Mouse (Mus musculus) intestine, embryonic 14.5 days (tissue): ENCODE results near the gene Dgkz. TPM values are rescaled to one million over a fixed set of nuclear protein-coding genes. Genes with fewer than 3 reads are reported as not detected.

Experiments used
- ATAC-seq: fragments of 200-750 bp; cut with Nextera tagmentation; replicated peaks from 2 replicates; pipeline ENCODE4 v1.8.0; 2017; ENCODE audit warnings: low read depth, moderate number of reproducible peaks, moderate TSS enrichment, moderate library complexity; ENCODE audit not compliant: low FRiP score, low TSS enrichment
- DNase-seq: peaks from one replicate; pipeline ENCODE4 v3.0.0-alpha.2; 2018; ENCODE audit warnings: low spot score
- H3K27ac ChIP-seq: fragments of 300-500 bp; sonication (generic); 2 replicates; pipeline ENCODE4 v1.5.1; 2014; ENCODE audit warnings: low read depth, mild to moderate bottlenecking, control low read depth
- H3K27me3 ChIP-seq: fragments of 300-500 bp; sonication (generic); replicated peaks from 2 replicates; pipeline ENCODE4 v1.6.1; 2014; ENCODE audit warnings: low read length, control low read depth; ENCODE audit not compliant: control insufficient read depth, insufficient read depth
- H3K36me3 ChIP-seq: fragments of 300-500 bp; sonication (generic); 2 replicates; pipeline ENCODE4 v1.6.1; 2014; ENCODE audit warnings: low read length, control low read depth; ENCODE audit not compliant: control insufficient read depth, insufficient read depth
- H3K4me1 ChIP-seq: fragments of 300-500 bp; sonication (generic); replicated peaks from 2 replicates; pipeline ENCODE4 v1.6.1; 2014; ENCODE audit warnings: low read length, control low read depth, mixed read lengths; ENCODE audit not compliant: control insufficient read depth, insufficient read depth
- H3K4me2 ChIP-seq: fragments of 300-500 bp; sonication (generic); 2 replicates; pipeline ENCODE4 v1.6.1; 2014; ENCODE audit warnings: low read length
- H3K4me3 ChIP-seq: fragments of 300-500 bp; sonication (generic); 2 replicates; pipeline ENCODE4 v1.5.1; 2014; ENCODE audit warnings: low read depth, low read length, control low read depth, mixed read lengths
- H3K9ac ChIP-seq: fragments of 300-500 bp; sonication (generic); 2 replicates; pipeline ENCODE4 v1.6.1; 2014; ENCODE audit warnings: mild to moderate bottlenecking, low read length
- H3K9me3 ChIP-seq: fragments of 300-500 bp; sonication (generic); 2 replicates; pipeline ENCODE4 v1.6.1; 2016; ENCODE audit warnings: low read length, control low read depth; ENCODE audit not compliant: control insufficient read depth
- WGBS: fragments of 180-500 bp; shearing (Covaris S2); extraction: QIAGEN DNeasy Blood & Tissue Kit; methylation state at CpG from one replicate; pipeline ENCODE4 v1.1.7; 2014; 5-methylcytosine and 5-hydroxymethylcytosine counted together
- polyA plus RNA-seq: library from polyadenylated mRNA; unstranded; fragments of >200 nt; fragmentation: Nextera tagmentation; extraction: Ambion mirVana; gene quantifications from 2 replicates; pipeline ENCODE4 v1.2.1, GENCODE M21; 2014

The Dgkz gene
- polyA plus RNA-seq, 1 experiment from 2014 or later: 75.6 TPM

- no peaks in the 10 kb centered on the region for H3K27me3 ChIP-seq
- peak; percentile 20; the same call in 1 of the 2 replicates for ATAC-seq
- peak overlapping the region; percentile 25; the same call in 1 of the 2 replicates for H3K9ac ChIP-seq
- peaks cover 52% of the 10 kb centered on the region for H3K4me1 ChIP-seq
- WGBS: 63% methylated on average over 17 of the region's 17 CpGs
- no peaks in the 10 kb centered on the region for H3K9me3 ChIP-seq
- H3K36me3 ChIP-seq: peaks cover 7% of the 10 kb centered on the region; the same call in 1 of the 2 replicates
- no peak for DNase-seq
- peak overlapping the region; percentile 59 for H3K27ac ChIP-seq
- peak overlapping the region; percentile 43 for H3K4me2 ChIP-seq
- H3K4me3 ChIP-seq: peak overlapping the region; percentile 1; the same call in 1 of the 2 replicates
These were observed 26.0 kb downstream of the Dgkz start for GRCm38 (mm10) chr2:91949411-91950274.

GRCm38 (mm10) chr2:91948792-91949241 lies 26.8 kb downstream of the Dgkz start:
- Histone ChIP-seq H3K36me3 (peaks cover 8% of the 10 kb centered on the region; the same call in 1 of the 2 replicates), H3K4me1 (peaks cover 44% of the 10 kb centered on the region)

GRCm38 (mm10) chr2:91948151-91948509 lies 27.5 kb downstream of the Dgkz start:
- Histone ChIP-seq H3K4me1 (peaks cover 40% of the 10 kb centered on the region), H3K36me3 (peaks cover 9% of the 10 kb centered on the region; the same call in 1 of the 2 replicates), H3K4me3 (no peak overlapping the region), H3K27ac (no peak overlapping the region), H3K9me3 (no peaks in the 10 kb centered on the region), H3K27me3 (no peaks in the 10 kb centered on the region), H3K4me2 (no peak overlapping the region), H3K9ac (no peak overlapping the region)
- DNase-seq (no peak), ATAC-seq (no peak)
- WGBS: 73% methylated on average over 6 of the region's 6 CpGs

More at GRCm38 (mm10) chr2:91948792-91949241, 26.8 kb downstream of the Dgkz start:
- H3K27ac ChIP-seq: no peak overlapping the region
- no peak for DNase-seq
- ATAC-seq: no peak
- H3K9ac ChIP-seq: no peak overlapping the region
- no peak overlapping the region; the same call in 1 of the 2 replicates for H3K4me2 ChIP-seq
- H3K27me3 ChIP-seq: no peaks in the 10 kb centered on the region
- no peak overlapping the region for H3K4me3 ChIP-seq
- H3K9me3 ChIP-seq: no peaks in the 10 kb centered on the region
- WGBS: 62% methylated on average over 3 of the region's 3 CpGs

- H3K9me3 ChIP-seq: no peaks in the 10 kb centered on the region
- H3K36me3 ChIP-seq: peaks cover 9% of the 10 kb centered on the region; the same call in 1 of the 2 replicates
- 56% methylated on average over 11 of the region's 11 CpGs for WGBS
- H3K4me1 ChIP-seq: peaks cover 40% of the 10 kb centered on the region
- no peak for ATAC-seq
- H3K27ac ChIP-seq: no peak overlapping the region
- H3K27me3 ChIP-seq: no peaks in the 10 kb centered on the region
- H3K9ac ChIP-seq: no peak overlapping the region
- H3K4me3 ChIP-seq: no peak overlapping the region
- H3K4me2 ChIP-seq: no peak overlapping the region
- no peak for DNase-seq
These were observed 28.1 kb downstream of the Dgkz start for GRCm38 (mm10) chr2:91947397-91948150.

GRCm38 (mm10) chr2:91946836-91947235 lies 28.8 kb downstream of the Dgkz start:
- Histone ChIP-seq H3K9ac (no peak overlapping the region), H3K4me3 (no peak overlapping the region), H3K27ac (no peak overlapping the region), H3K4me1 (peaks cover 40% of the 10 kb centered on the region), H3K36me3 (peaks cover 13% of the 10 kb centered on the region; the same call in 1 of the 2 replicates), H3K4me2 (no peak overlapping the region), H3K27me3 (no peaks in the 10 kb centered on the region), H3K9me3 (no peaks in the 10 kb centered on the region)
- WGBS: 46% methylated on average over 6 of the region's 6 CpGs
- ATAC-seq: no peak
- DNase-seq: no peak

GRCm38 (mm10) chr2:91945483-91945882 lies 30.2 kb downstream of the Dgkz start, which contains the start of gene Gm9821:
Gene Gm9821 (plus strand): TSS chr2:91945703.
- H3K9ac ChIP-seq: no peak within 1 kb of the TSS
- no peak for ATAC-seq
- 90% methylated on average over 18 of the region's 18 CpGs for WGBS

GRCm38 (mm10) chr2:91944170-91944950 lies 31.3 kb downstream of the Dgkz start:
- H3K4me2 ChIP-seq: 0 out of 2 replicates have a peak overlapping the region, but pooled peaks have one; percentile 7
- no peak overlapping the region for H3K27ac ChIP-seq
- H3K36me3 ChIP-seq: peaks cover 29% of the 10 kb centered on the region
- whole genome bisulfite sequencing: 42% methylated on average over 13 of the region's 13 CpGs
- DNase-seq (peak; percentile 93), ATAC-seq (peak; percentile 51; the same call in 1 of the 2 replicates)
- no peaks in the 10 kb centered on the region for H3K27me3 ChIP-seq
- no peaks in the 10 kb centered on the region for H3K9me3 ChIP-seq
- peaks cover 24% of the 10 kb centered on the region for H3K4me1 ChIP-seq
- H3K9ac ChIP-seq: no peak overlapping the region
- no peak overlapping the region for H3K4me3 ChIP-seq

More at GRCm38 (mm10) chr2:91945483-91945882, 30.2 kb downstream of the Dgkz start, which contains the start of gene Gm9821:
- no peaks in the 10 kb centered on the region for H3K27me3 ChIP-seq
- peaks cover 18% of the 10 kb centered on the region for H3K36me3 ChIP-seq
- no peak within 1 kb of the TSS for H3K4me3 ChIP-seq
- no peaks in the 10 kb centered on the region for H3K9me3 ChIP-seq
- H3K4me2 ChIP-seq: 0 out of 2 replicates have a peak within 1 kb of the TSS, but pooled peaks have one; percentile 7
- peaks cover 36% of the 10 kb centered on the region for H3K4me1 ChIP-seq
- H3K27ac ChIP-seq: no peak within 1 kb of the TSS
- no peak for DNase-seq

- DNase-seq (peak; percentile 52), ATAC-seq (no peak)
- no peaks in the 10 kb centered on the region for H3K27me3 ChIP-seq
- 65% methylated on average over 6 of the region's 6 CpGs for WGBS
- H3K27ac ChIP-seq: no peak overlapping the region
- no peak overlapping the region for H3K9ac ChIP-seq
- H3K4me3 ChIP-seq: no peak overlapping the region
- no peak overlapping the region for H3K4me2 ChIP-seq
- H3K36me3 ChIP-seq: peaks cover 49% of the 10 kb centered on the region
- no peaks in the 10 kb centered on the region for H3K9me3 ChIP-seq
- peaks cover 10% of the 10 kb centered on the region for H3K4me1 ChIP-seq
These were observed 33.3 kb downstream of the Dgkz start for GRCm38 (mm10) chr2:91942356-91942755.
